Mouse (Mus musculus): ENCODE measurements around the gene Hmga2. TPM values are rescaled to one million over a fixed set of nuclear protein-coding genes. Genes with fewer than 3 reads are reported as not detected.

Hmga2 gene
- polyA plus RNA-seq, 2 experiments, result 3.4 to 5.4 TPM

- Histone ChIP-seq H3K36me3 (replicated peaks; ENCODE audit: control insufficient read depth, insufficient read depth, low read depth) (no peaks in the 10 kb centered on the region), H3K27me3 (ENCODE audit: control insufficient read depth, insufficient read depth, low read length) (no peaks in the 10 kb centered on the region), H3K4me2 (ENCODE audit: low read depth) (no peak overlapping the region), H3K4me3 (ENCODE audit: insufficient read depth in 1 of 2, low read depth in 2 of 2, low read length in 2 of 2) (no peak overlapping the region), H3K9me3 (ENCODE audit: control insufficient read depth, low read length) (no peaks in the 10 kb centered on the region), H3K4me1 (replicated peaks; ENCODE audit: control insufficient read depth in 2 of 2, insufficient read depth in 2 of 2, low read length in 1 of 2) (peaks cover 0 to 5% of the 10 kb centered on the region in 2 experiments; a peak in 1 of 4 replicates), H3K27ac (no peak overlapping the region), H3K9ac (replicated peaks) (no peak overlapping the region)
- DNase-seq (ENCODE audit: low read depth in 3 of 3, low spot score in 3 of 3), result no peak
- no peak for ATAC-seq (ENCODE audit: insufficient read depth)
- 79% methylated on average over 5 of the region's 5 CpGs for WGBS (ENCODE audit: insufficient replicate concordance)
- TF ChIP-seq EP300 (IDR thresholded peaks at IDR 0.05; ENCODE audit: low read depth), result no peak
- TF ChIP-seq CTCF (IDR thresholded peaks at IDR 0.05; ENCODE audit: low read depth), result no peak
These were observed 46.5 kb downstream of the Hmga2 start for GRCm38 (mm10) chr10:120429758-120430259.

DNA sequence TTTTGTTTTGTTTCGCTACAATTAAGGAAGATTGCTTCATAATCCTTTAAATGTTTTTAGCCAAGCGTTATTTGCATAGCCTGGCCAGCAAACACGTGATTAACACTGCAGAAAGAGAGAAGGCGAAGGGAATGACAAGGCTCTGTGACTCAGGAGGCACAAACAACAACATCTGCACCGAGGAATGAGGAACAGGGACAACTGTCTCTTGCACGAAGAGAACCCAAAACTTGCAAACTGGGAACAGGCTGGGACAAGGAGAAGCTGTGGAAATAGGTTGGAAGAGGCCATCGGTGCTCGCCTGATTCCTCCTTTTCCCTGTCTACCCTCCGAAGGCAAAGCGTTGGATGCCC, 47.1 kb downstream of the Hmga2 start:
- no peak overlapping the region for H3K27ac ChIP-seq
- H3K9ac ChIP-seq (replicated peaks), result no peak overlapping the region
- no peak for DNase-seq (ENCODE audit: low read depth in 3 of 3, low spot score in 3 of 3)
- TF ChIP-seq CTCF (IDR thresholded peaks at IDR 0.05; ENCODE audit: low read depth), result no peak
- no peak for TF ChIP-seq EP300 (IDR thresholded peaks at IDR 0.05; ENCODE audit: low read depth)
- no peaks in the 10 kb centered on the region for H3K27me3 ChIP-seq (ENCODE audit: control insufficient read depth, insufficient read depth, low read length)
- H3K4me3 ChIP-seq (ENCODE audit: insufficient read depth in 1 of 2, low read depth in 2 of 2, low read length in 2 of 2), result no peak overlapping the region
- no peak for ATAC-seq (ENCODE audit: insufficient read depth)
- peaks cover 0 to 5% of the 10 kb centered on the region in 2 experiments; a peak in 2 of 4 replicates for H3K4me1 ChIP-seq (replicated peaks; ENCODE audit: control insufficient read depth in 2 of 2, insufficient read depth in 2 of 2, low read length in 1 of 2)
- WGBS (ENCODE audit: insufficient replicate concordance), result 65% methylated on average over 10 of the region's 10 CpGs
- no peak overlapping the region for H3K4me2 ChIP-seq (ENCODE audit: low read depth)
- no peaks in the 10 kb centered on the region for H3K36me3 ChIP-seq (replicated peaks; ENCODE audit: control insufficient read depth, insufficient read depth, low read depth)
- no peaks in the 10 kb centered on the region for H3K9me3 ChIP-seq (ENCODE audit: control insufficient read depth, low read length)

GRCm38 (mm10) chr10:120428430-120429198, 47.7 kb downstream of the Hmga2 start:
- DNase-seq (ENCODE audit: low read depth in 3 of 3, low spot score in 3 of 3), result no peak
- H3K4me2 ChIP-seq (ENCODE audit: low read depth), result no peak overlapping the region

DNA sequence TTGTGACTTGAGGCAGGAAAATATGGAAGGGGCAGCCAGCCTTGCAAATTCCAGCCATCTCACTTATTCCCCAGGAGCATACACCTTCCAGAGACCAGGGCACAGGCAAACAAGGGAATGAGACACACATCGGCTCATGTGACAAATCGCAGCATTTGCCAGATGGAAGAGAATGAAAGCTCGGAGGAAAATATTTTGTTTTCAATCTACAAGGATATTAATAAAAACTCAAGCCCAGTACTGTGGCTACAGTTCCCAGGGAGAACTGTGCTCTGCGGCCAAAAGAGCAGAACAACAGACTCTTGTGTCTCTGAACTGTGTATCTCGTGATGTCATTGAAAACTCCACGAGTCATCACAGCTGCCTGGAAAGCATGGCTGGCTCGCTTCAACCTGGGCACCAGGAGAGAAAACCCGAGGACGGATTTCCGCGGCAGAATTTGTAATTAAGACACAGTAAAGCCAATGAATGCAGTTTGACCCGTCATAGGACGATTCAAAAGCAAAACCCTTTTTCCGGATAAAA, 50.1 kb downstream of the Hmga2 start:
- no peak overlapping the region for H3K9ac ChIP-seq (replicated peaks)
- H3K27ac ChIP-seq, result no peak overlapping the region
- TF ChIP-seq CTCF (IDR thresholded peaks at IDR 0.05; ENCODE audit: low read depth) (no peak), EP300 (IDR thresholded peaks at IDR 0.05; ENCODE audit: low read depth) (no peak)
- H3K36me3 ChIP-seq (replicated peaks; ENCODE audit: control insufficient read depth, insufficient read depth, low read depth), result no peaks in the 10 kb centered on the region
- WGBS (ENCODE audit: insufficient replicate concordance), result 67% methylated on average over 14 of the region's 14 CpGs
- ATAC-seq (ENCODE audit: insufficient read depth) (no peak), DNase-seq (ENCODE audit: low read depth in 3 of 3, low spot score in 3 of 3) (no peak)
- H3K9me3 ChIP-seq (ENCODE audit: control insufficient read depth, low read length), result no peaks in the 10 kb centered on the region
- no peak overlapping the region for H3K4me2 ChIP-seq (ENCODE audit: low read depth)
- no peaks in the 10 kb centered on the region; a peak in 2 of 4 replicates for H3K4me1 ChIP-seq (replicated peaks; ENCODE audit: control insufficient read depth in 2 of 2, insufficient read depth in 2 of 2, low read length in 1 of 2)
- no peak overlapping the region for H3K4me3 ChIP-seq (ENCODE audit: insufficient read depth in 1 of 2, low read depth in 2 of 2, low read length in 2 of 2)
- H3K27me3 ChIP-seq (ENCODE audit: control insufficient read depth, insufficient read depth, low read length), result no peaks in the 10 kb centered on the region

More at GRCm38 (mm10) chr10:120428430-120429198, 47.7 kb downstream of the Hmga2 start:
- peak; percentile 37; the same call in 1 of the 2 replicates for ATAC-seq (ENCODE audit: insufficient read depth)
- no peaks in the 10 kb centered on the region for H3K27me3 ChIP-seq (ENCODE audit: control insufficient read depth, insufficient read depth, low read length)
- no peak for TF ChIP-seq EP300 (IDR thresholded peaks at IDR 0.05; ENCODE audit: low read depth)
- no peak for TF ChIP-seq CTCF (IDR thresholded peaks at IDR 0.05; ENCODE audit: low read depth)
- WGBS (ENCODE audit: insufficient replicate concordance), result 77% methylated on average over 33 of the region's 33 CpGs
- H3K9me3 ChIP-seq (ENCODE audit: control insufficient read depth, low read length), result no peaks in the 10 kb centered on the region
- H3K36me3 ChIP-seq (replicated peaks; ENCODE audit: control insufficient read depth, insufficient read depth, low read depth), result no peaks in the 10 kb centered on the region
- no peak overlapping the region for H3K4me3 ChIP-seq (ENCODE audit: insufficient read depth in 1 of 2, low read depth in 2 of 2, low read length in 2 of 2)
- no peak overlapping the region for H3K27ac ChIP-seq
- no peak overlapping the region for H3K9ac ChIP-seq (replicated peaks)
- peaks cover 0 to 5% of the 10 kb centered on the region in 2 experiments; a peak in 2 of 4 replicates for H3K4me1 ChIP-seq (replicated peaks; ENCODE audit: control insufficient read depth in 2 of 2, insufficient read depth in 2 of 2, low read length in 1 of 2)

GRCm38 (mm10) chr10:120424015-120424414, 52.3 kb downstream of the Hmga2 start:
- Histone ChIP-seq H3K4me3 (ENCODE audit: insufficient read depth in 1 of 2, low read depth in 2 of 2, low read length in 2 of 2) (no peak overlapping the region), H3K9ac (replicated peaks) (no peak overlapping the region), H3K4me2 (ENCODE audit: low read depth) (no peak overlapping the region), H3K4me1 (replicated peaks; ENCODE audit: control insufficient read depth in 2 of 2, insufficient read depth in 2 of 2, low read length in 1 of 2) (peaks cover 0 to 2% of the 10 kb centered on the region in 2 experiments; a peak in 2 of 4 replicates), H3K27me3 (ENCODE audit: control insufficient read depth, insufficient read depth, low read length) (no peaks in the 10 kb centered on the region), H3K27ac (no peak overlapping the region), H3K9me3 (ENCODE audit: control insufficient read depth, low read length) (no peaks in the 10 kb centered on the region), H3K36me3 (replicated peaks; ENCODE audit: control insufficient read depth, insufficient read depth, low read depth) (no peaks in the 10 kb centered on the region)
- no peak for DNase-seq (ENCODE audit: low read depth in 3 of 3, low spot score in 3 of 3)
- TF ChIP-seq EP300 (IDR thresholded peaks at IDR 0.05; ENCODE audit: low read depth), result no peak
- TF ChIP-seq CTCF (IDR thresholded peaks at IDR 0.05; ENCODE audit: low read depth), result no peak
- 71% methylated on average over 9 of the region's 9 CpGs for WGBS (ENCODE audit: insufficient replicate concordance)
- no peak for ATAC-seq (ENCODE audit: insufficient read depth)

All from liver, embryonic 14.5 days (tissue).